Mouse (Mus musculus) forebrain, embryonic 13.5 days (tissue): ENCODE results near the gene Slc1a1. TPM values are rescaled to one million over a fixed set of nuclear protein-coding genes. Genes with fewer than 3 reads are reported as not detected.
A peak's percentile ranks its signal among the peaks of the same experiment; 100 is the strongest.

ENCODE experiments used
- ATAC-seq: fragments of 200-750 bp; cut with Nextera tagmentation; 2 replicates; pipeline ENCODE4 v1.8.0; 2017
- H3K27ac ChIP-seq: fragments of 300-500 bp; sonication (generic); 2 replicates; pipeline ENCODE4 v1.5.1; 2015; ENCODE audit warnings: inconsistent platforms, mild to moderate bottlenecking, moderate library complexity
- H3K27me3 ChIP-seq: fragments of 300-500 bp; sonication (generic); 2 replicates; pipeline ENCODE4 v1.6.1; 2015; ENCODE audit warnings: mild to moderate bottlenecking, inconsistent platforms
- H3K36me3 ChIP-seq: fragments of 300-500 bp; sonication (generic); 2 replicates; pipeline ENCODE4 v1.6.1; 2015; ENCODE audit warnings: mild to moderate bottlenecking, inconsistent platforms; ENCODE audit not compliant: poor library complexity, severe bottlenecking
- H3K4me1 ChIP-seq: fragments of 300-500 bp; sonication (generic); 2 replicates; pipeline ENCODE4 v1.6.1; 2015; ENCODE audit warnings: inconsistent platforms
- H3K4me2 ChIP-seq: fragments of 300-500 bp; sonication (generic); 2 replicates; pipeline ENCODE4 v1.6.1; 2015; ENCODE audit warnings: inconsistent platforms, mild to moderate bottlenecking, moderate library complexity
- H3K4me3 ChIP-seq: fragments of 300-500 bp; sonication (generic); 2 replicates; pipeline ENCODE4 v1.5.1; 2015; ENCODE audit warnings: mild to moderate bottlenecking, inconsistent platforms
- H3K9ac ChIP-seq: fragments of 300-500 bp; sonication (generic); 2 replicates; pipeline ENCODE4 v1.6.1; 2015; ENCODE audit warnings: mild to moderate bottlenecking, inconsistent platforms
- H3K9me3 ChIP-seq: fragments of 300-500 bp; sonication (generic); replicated peaks from 2 replicates; pipeline ENCODE4 v1.6.1; 2016; ENCODE audit warnings: inconsistent platforms
- whole genome bisulfite sequencing: fragments of 180-500 bp; shearing (Covaris S2); methylation state at CpG from one replicate; pipeline ENCODE4 v1.1.7; 2015; 5-methylcytosine and 5-hydroxymethylcytosine counted together
- polyA plus RNA-seq: library from polyadenylated mRNA; unstranded; fragments of >200 nt; fragmentation: Nextera tagmentation; extraction: Ambion mirVana; gene quantifications from 2 replicates; pipeline ENCODE4 v1.2.1, GENCODE M21; 2015

Gene Slc1a1
- polyA plus RNA-seq, 1 experiment from 2014 or later = 10.1 TPM

GRCm38 (mm10) chr19:28863626-28864025, 28.8 kb downstream of the Slc1a1 start:
- WGBS = 95% methylated on average over 10 of the region's 10 CpGs
- ATAC-seq = no peak
- Histone ChIP-seq H3K9ac (no peak overlapping the region), H3K4me1 (no peaks in the 10 kb centered on the region), H3K4me2 (no peak overlapping the region), H3K4me3 (no peak overlapping the region), H3K9me3 (no peaks in the 10 kb centered on the region), H3K27ac (no peak overlapping the region), H3K36me3 (no peaks in the 10 kb centered on the region), H3K27me3 (no peaks in the 10 kb centered on the region)

- Histone ChIP-seq H3K27me3 (no peaks in the 10 kb centered on the region), H3K36me3 (no peaks in the 10 kb centered on the region), H3K4me1 (no peaks in the 10 kb centered on the region), H3K9me3 (no peaks in the 10 kb centered on the region), H3K4me3 (no peak overlapping the region), H3K27ac (no peak overlapping the region), H3K9ac (no peak overlapping the region), H3K4me2 (no peak overlapping the region)
- 75% methylated on average over 6 of the region's 6 CpGs for WGBS
- ATAC-seq = peak; percentile 57; the same call in 1 of the 2 replicates
Observed at GRCm38 (mm10) chr19:28864981-28865380, 30.1 kb downstream of the Slc1a1 start.

GRCm38 (mm10) chr19:28865501-28865900, 30.7 kb downstream of the Slc1a1 start:
- Histone ChIP-seq H3K9ac (no peak overlapping the region), H3K4me2 (no peak overlapping the region), H3K4me1 (no peaks in the 10 kb centered on the region), H3K36me3 (no peaks in the 10 kb centered on the region), H3K27me3 (no peaks in the 10 kb centered on the region), H3K27ac (no peak overlapping the region), H3K9me3 (no peaks in the 10 kb centered on the region), H3K4me3 (no peak overlapping the region)
- WGBS = 60% methylated on average over 1 of the region's 1 CpGs
- ATAC-seq = peak; percentile 16; the same call in 1 of the 2 replicates

DNA sequence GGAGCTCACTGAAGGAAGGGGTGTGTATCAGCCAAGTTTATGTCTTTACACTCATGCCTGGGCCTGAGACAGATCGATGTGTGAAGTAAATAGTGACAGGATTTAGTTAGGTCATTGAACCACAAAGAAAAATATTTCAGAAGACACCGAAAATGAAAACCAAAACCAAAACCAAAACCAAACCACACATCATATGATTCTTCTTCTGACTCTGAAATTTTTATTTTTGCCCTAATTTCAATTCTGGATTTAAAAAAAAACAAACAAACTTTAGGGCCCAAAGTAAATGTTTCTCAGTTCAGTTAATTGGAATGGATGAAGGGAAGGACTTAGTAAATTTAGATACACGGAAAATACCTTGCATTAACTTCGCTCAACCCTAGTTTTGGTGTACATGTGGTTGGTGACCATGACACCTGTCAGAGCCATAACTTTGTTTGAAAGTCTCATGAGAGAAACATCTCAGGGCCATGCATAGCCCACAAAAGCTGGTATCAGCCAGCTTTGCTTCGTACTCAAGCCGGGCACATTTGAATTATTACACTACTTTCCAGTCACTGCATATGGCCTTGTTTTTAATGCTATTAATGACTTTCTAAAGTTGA, 34.5 kb downstream of the Slc1a1 start:
- H3K27me3 ChIP-seq = no peaks in the 10 kb centered on the region
- ATAC-seq = no peak
- WGBS = 92% methylated on average over 6 of the region's 6 CpGs
- no peak overlapping the region for H3K9ac ChIP-seq
- H3K4me1 ChIP-seq = no peaks in the 10 kb centered on the region
- H3K4me3 ChIP-seq = no peak overlapping the region
- no peaks in the 10 kb centered on the region for H3K9me3 ChIP-seq
- no peak overlapping the region for H3K4me2 ChIP-seq
- no peak overlapping the region for H3K27ac ChIP-seq
- H3K36me3 ChIP-seq = no peaks in the 10 kb centered on the region

DNA sequence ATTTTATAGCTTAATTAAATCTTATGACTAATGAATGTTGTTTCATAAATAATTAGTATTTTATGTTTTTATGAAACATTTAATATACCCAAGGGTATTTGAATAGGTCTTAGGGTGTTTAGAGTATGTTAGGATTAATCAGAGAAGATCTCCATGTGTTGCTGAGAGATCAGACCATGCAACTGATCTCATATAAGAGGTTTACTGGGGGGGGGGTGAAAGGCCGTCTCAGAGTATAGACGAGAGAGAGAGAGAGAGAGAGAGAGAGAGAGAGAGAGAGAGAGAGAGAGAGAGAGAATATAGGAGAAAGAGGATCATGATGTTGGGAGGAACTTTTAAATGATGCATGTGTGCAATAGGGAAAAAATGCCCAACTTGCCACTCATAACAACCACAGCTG, 35.5 kb downstream of the Slc1a1 start:
- 58% methylated on average over 2 of the region's 2 CpGs for WGBS

GRCm38 (mm10) chr19:28879476-28879875, 44.6 kb downstream of the Slc1a1 start:
- Histone ChIP-seq H3K27ac (no peak overlapping the region), H3K9ac (no peak overlapping the region), H3K4me3 (no peak overlapping the region), H3K4me1 (no peaks in the 10 kb centered on the region), H3K9me3 (no peaks in the 10 kb centered on the region), H3K27me3 (no peaks in the 10 kb centered on the region), H3K4me2 (no peak overlapping the region), H3K36me3 (no peaks in the 10 kb centered on the region)
- no peak for ATAC-seq
- WGBS = 89% methylated on average over 2 of the region's 2 CpGs

More for the DNA sequence above, 35.5 kb downstream of the Slc1a1 start:
- no peak for ATAC-seq
- no peak overlapping the region for H3K4me3 ChIP-seq
- no peak overlapping the region for H3K4me2 ChIP-seq
- no peaks in the 10 kb centered on the region for H3K27me3 ChIP-seq
- no peaks in the 10 kb centered on the region for H3K9me3 ChIP-seq
- H3K9ac ChIP-seq = no peak overlapping the region
- H3K36me3 ChIP-seq = no peaks in the 10 kb centered on the region
- no peak overlapping the region for H3K27ac ChIP-seq
- no peaks in the 10 kb centered on the region for H3K4me1 ChIP-seq

DNA sequence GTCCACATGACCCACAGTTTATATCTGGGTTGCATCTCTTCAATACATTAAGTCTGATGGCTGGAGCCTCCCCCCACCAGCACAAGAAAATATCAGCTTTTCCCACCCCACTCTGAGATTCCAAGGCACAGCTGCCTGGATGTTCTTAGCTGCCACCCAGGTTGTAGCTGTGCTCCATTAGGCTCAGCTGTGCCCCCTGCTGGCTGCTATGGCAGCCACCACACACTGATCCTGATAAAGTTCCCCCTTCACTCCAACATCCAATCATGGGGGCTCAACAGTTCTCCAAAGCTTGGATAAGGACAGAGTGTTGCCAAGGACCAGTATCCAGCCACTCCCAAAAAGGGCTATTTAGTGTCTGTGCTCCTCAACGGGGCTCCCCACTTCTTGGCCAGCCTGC, 48.3 kb downstream of the Slc1a1 start:
- WGBS = 68% methylated on average over 1 of the region's 1 CpGs
- Histone ChIP-seq H3K4me3 (no peak overlapping the region), H3K9me3 (no peaks in the 10 kb centered on the region), H3K4me1 (no peaks in the 10 kb centered on the region), H3K27ac (no peak overlapping the region), H3K36me3 (no peaks in the 10 kb centered on the region), H3K27me3 (no peaks in the 10 kb centered on the region), H3K4me2 (no peak overlapping the region), H3K9ac (no peak overlapping the region)
- ATAC-seq = no peak

- Histone ChIP-seq H3K4me1 (peaks cover 12% of the 10 kb centered on the region), H3K27ac (no peak overlapping the region), H3K4me2 (no peak overlapping the region), H3K9ac (no peak overlapping the region), H3K9me3 (no peaks in the 10 kb centered on the region), H3K27me3 (no peaks in the 10 kb centered on the region), H3K4me3 (no peak overlapping the region), H3K36me3 (no peaks in the 10 kb centered on the region)
- no peak for ATAC-seq
- WGBS = 33% methylated on average over 1 of the region's 1 CpGs
Observed at GRCm38 (mm10) chr19:28888496-28888895, 53.6 kb downstream of the Slc1a1 start.

DNA sequence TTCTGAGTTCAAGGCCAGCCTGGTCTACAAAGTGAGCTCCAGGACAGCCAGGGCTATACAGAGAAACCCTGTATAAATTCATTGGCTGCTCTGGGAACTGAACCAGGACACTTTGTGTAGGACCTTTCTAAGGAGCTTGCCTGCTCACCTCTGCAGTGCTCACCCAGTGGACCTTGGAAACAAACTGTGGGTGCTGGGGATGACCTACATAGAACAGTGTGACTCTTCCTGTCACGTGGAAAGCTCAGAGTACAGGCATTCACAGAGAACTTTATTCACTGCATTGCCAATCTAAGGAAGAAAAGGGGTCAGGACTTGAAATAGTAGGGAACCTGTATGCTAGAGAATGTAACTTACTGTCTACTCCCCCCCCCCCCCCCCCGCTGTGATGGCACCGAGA, 54.4 kb downstream of the Slc1a1 start:
- Histone ChIP-seq H3K9ac (no peak overlapping the region), H3K27me3 (no peaks in the 10 kb centered on the region), H3K9me3 (no peaks in the 10 kb centered on the region), H3K4me2 (no peak overlapping the region), H3K4me3 (no peak overlapping the region), H3K27ac (no peak overlapping the region), H3K4me1 (peaks cover 13% of the 10 kb centered on the region), H3K36me3 (no peaks in the 10 kb centered on the region)
- 90% methylated on average over 2 of the region's 3 CpGs for WGBS
- ATAC-seq = no peak

DNA sequence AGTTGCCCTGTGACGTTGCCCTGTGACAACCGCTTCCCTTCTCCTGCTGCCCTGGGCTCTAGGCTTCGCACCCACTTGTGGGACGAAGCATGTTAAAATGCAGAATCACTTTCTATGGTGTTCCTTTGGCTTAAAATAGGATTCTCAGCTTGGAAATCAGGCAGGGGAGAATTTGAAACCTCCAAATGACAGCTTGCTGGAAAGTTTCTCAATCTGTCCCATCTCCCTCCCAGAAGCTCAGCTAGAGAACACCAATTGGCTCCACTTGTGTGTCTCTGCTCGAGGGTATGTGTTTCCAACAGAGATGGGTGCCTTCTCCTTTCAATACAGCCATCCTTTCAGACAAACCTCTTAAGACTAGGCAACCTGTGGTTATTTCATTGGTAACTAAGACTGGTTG, 56.4 kb downstream of the Slc1a1 start:
- 85% methylated on average over 5 of the region's 5 CpGs for WGBS
- no peak overlapping the region for H3K27ac ChIP-seq
- H3K36me3 ChIP-seq = no peaks in the 10 kb centered on the region
- no peak for ATAC-seq
- no peak overlapping the region for H3K4me3 ChIP-seq
- no peak overlapping the region for H3K4me2 ChIP-seq
- no peaks in the 10 kb centered on the region for H3K9me3 ChIP-seq
- no peak overlapping the region for H3K9ac ChIP-seq
- peaks cover 14% of the 10 kb centered on the region for H3K4me1 ChIP-seq
- H3K27me3 ChIP-seq = no peaks in the 10 kb centered on the region

- H3K27ac ChIP-seq = no peak overlapping the region
- 94% methylated on average over 1 of the region's 1 CpGs for WGBS
- no peak overlapping the region for H3K4me2 ChIP-seq
- H3K9ac ChIP-seq = no peak overlapping the region
- no peak for ATAC-seq
- no peaks in the 10 kb centered on the region for H3K9me3 ChIP-seq
- H3K4me3 ChIP-seq = no peak overlapping the region
- no peaks in the 10 kb centered on the region for H3K27me3 ChIP-seq
- peaks cover 19% of the 10 kb centered on the region for H3K4me1 ChIP-seq
- no peaks in the 10 kb centered on the region for H3K36me3 ChIP-seq
Observed at GRCm38 (mm10) chr19:28891864-28892263, 57.0 kb downstream of the Slc1a1 start.

- H3K36me3 ChIP-seq = no peaks in the 10 kb centered on the region
- no peaks in the 10 kb centered on the region for H3K27me3 ChIP-seq
- H3K4me2 ChIP-seq = no peak overlapping the region
- no peak overlapping the region for H3K9ac ChIP-seq
- H3K27ac ChIP-seq = no peak overlapping the region
- WGBS = 62% methylated on average over 1 of the region's 1 CpGs
- ATAC-seq = no peak
- H3K9me3 ChIP-seq = no peaks in the 10 kb centered on the region
- H3K4me3 ChIP-seq = no peak overlapping the region
- H3K4me1 ChIP-seq = peaks cover 19% of the 10 kb centered on the region
Observed at GRCm38 (mm10) chr19:28896639-28897038, 61.8 kb downstream of the Slc1a1 start.

GRCm38 (mm10) chr19:28897497-28897896, 62.6 kb downstream of the Slc1a1 start:
- H3K27me3 ChIP-seq = no peaks in the 10 kb centered on the region
- peaks cover 16% of the 10 kb centered on the region for H3K4me1 ChIP-seq
- H3K4me3 ChIP-seq = no peak overlapping the region
- H3K9ac ChIP-seq = no peak overlapping the region
- H3K9me3 ChIP-seq = no peaks in the 10 kb centered on the region
- H3K27ac ChIP-seq = no peak overlapping the region
- WGBS = 80% methylated on average over 9 of the region's 9 CpGs
- H3K36me3 ChIP-seq = no peaks in the 10 kb centered on the region
- no peak for ATAC-seq
- no peak overlapping the region for H3K4me2 ChIP-seq
